Mouse (Mus musculus): Measurements from ENCODE around the gene Crnkl1. TPM values are rescaled to one million over a fixed set of nuclear protein-coding genes. Genes with fewer than 3 reads are reported as not detected.

The Crnkl1 gene
- total RNA-seq, 2 experiments from 2014 or later, result 26.4 to 27.4 TPM

GRCm38 (mm10) chr2:145880887-145881747 is 53.7 kb downstream of the Crnkl1 start:
- no peak for DNase-seq (ENCODE audit: low spot score in 2 of 2)

GRCm38 (mm10) chr2:145877191-145877590 is 57.6 kb downstream of the Crnkl1 start:
- no peak for DNase-seq (ENCODE audit: low spot score in 2 of 2)

- no peak for DNase-seq (ENCODE audit: low spot score in 2 of 2)
Measured at GRCm38 (mm10) chr2:145874879-145875482, 59.8 kb downstream of the Crnkl1 start.

DNA sequence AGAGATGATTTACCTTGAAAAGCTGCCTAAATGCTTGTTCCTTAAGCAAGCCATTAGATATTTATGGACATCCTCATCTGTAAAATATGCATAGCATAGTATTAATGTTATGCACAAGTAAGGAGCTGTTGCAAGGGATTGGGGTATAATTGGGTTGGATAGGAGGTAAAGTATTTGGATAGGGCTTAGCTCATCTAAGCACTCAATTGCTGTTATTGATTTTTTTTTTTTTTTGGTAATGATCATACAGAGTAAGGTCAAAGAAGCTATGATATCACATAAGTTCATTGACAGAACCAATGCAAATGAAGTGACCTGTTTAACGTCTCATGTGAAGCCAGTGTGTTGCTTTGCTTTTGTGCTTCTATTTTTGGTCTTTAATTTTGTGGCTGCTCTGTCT is 60.9 kb downstream of the Crnkl1 start:
- no peak for DNase-seq (ENCODE audit: low spot score in 2 of 2)

GRCm38 (mm10) chr2:145872099-145872498 is 62.7 kb downstream of the Crnkl1 start:
- DNase-seq (ENCODE audit: low spot score in 2 of 2), result no peak

DNA sequence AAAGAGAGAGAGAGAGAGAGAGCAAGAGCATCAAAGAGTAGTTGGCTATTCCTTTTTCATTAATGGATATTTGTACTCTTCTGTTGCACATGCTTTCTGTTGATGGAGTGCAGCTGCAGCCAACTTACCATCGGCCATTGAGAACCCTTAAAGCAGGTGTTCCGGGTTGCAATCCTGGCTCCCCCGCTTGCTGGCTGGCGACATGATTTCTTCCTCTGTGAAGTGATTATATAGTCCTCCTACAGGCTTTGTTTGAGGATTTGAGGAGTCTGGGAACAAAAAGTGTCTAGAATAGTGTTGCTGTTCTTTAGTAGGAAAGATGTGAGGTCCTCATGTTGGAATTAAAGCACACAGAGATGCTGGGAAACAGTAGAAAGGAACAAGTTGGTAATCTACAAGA is 63.5 kb downstream of the Crnkl1 start:
- DNase-seq (ENCODE audit: low spot score in 2 of 2), result no peak

Small RNAs within 50 kb of the gene (microRNA-seq; reads per million reads assigned to microRNA genes)
- gene Gm25026, result not detected

Other genes with a start within 250 kb of the Crnkl1 start
- gene Naa20, start 32.9 kb downstream of the Crnkl1 start, total RNA-seq (2021), result 10 to 100 TPM; 73.0 to 77.8 TPM
- 10 to 100 TPM; 29.9 to 45.2 TPM for gene Cfap61, start 230 bp downstream of the Crnkl1 start, total RNA-seq (2021)